Mouse (Mus musculus) midbrain, embryonic 13.5 days (tissue): ENCODE measurements around the gene Hoxb7. TPM values are rescaled to one million over a fixed set of nuclear protein-coding genes. Genes with fewer than 3 reads are reported as not detected.

Source experiments
- ATAC-seq: fragments of 200-750 bp; cut with Nextera tagmentation; 2 replicates; pipeline ENCODE4 v1.8.0; 2017; ENCODE audit warnings: mild to moderate bottlenecking, moderate TSS enrichment, moderate library complexity
- H3K27ac ChIP-seq: fragments of 300-500 bp; sonication (generic); 2 replicates; pipeline ENCODE4 v1.5.1; 2015; ENCODE audit warnings: inconsistent platforms, mild to moderate bottlenecking, moderate library complexity
- H3K27me3 ChIP-seq: fragments of 300-500 bp; sonication (generic); 2 replicates; pipeline ENCODE4 v1.6.1; 2015; ENCODE audit warnings: mild to moderate bottlenecking, inconsistent platforms
- H3K36me3 ChIP-seq: fragments of 300-500 bp; sonication (generic); 2 replicates; pipeline ENCODE4 v1.6.1; 2015; ENCODE audit warnings: mild to moderate bottlenecking, inconsistent platforms
- H3K4me1 ChIP-seq: fragments of 300-500 bp; sonication (generic); replicated peaks from 2 replicates; pipeline ENCODE4 v1.6.1; 2015; ENCODE audit warnings: inconsistent platforms
- H3K4me2 ChIP-seq: fragments of 300-500 bp; sonication (generic); replicated peaks from 2 replicates; pipeline ENCODE4 v1.6.1; 2015; ENCODE audit warnings: moderate library complexity, mild to moderate bottlenecking, inconsistent platforms
- H3K4me3 ChIP-seq: fragments of 300-500 bp; sonication (generic); replicated peaks from 2 replicates; pipeline ENCODE4 v1.5.1; 2015; ENCODE audit warnings: mild to moderate bottlenecking, inconsistent platforms
- H3K9ac ChIP-seq: fragments of 300-500 bp; sonication (generic); replicated peaks from 2 replicates; pipeline ENCODE4 v1.6.1; 2015; ENCODE audit warnings: mild to moderate bottlenecking, inconsistent platforms
- H3K9me3 ChIP-seq: fragments of 300-500 bp; sonication (generic); 2 replicates; pipeline ENCODE4 v1.6.1; 2016; ENCODE audit warnings: mild to moderate bottlenecking, inconsistent platforms
- WGBS: fragments of 180-500 bp; shearing (Covaris S2); methylation state at CpG from one replicate; pipeline ENCODE4 v1.1.7; 2015; 5-methylcytosine and 5-hydroxymethylcytosine counted together
- polyA plus RNA-seq: library from polyadenylated mRNA; unstranded; fragments of >200 nt; fragmentation: Nextera tagmentation; extraction: Ambion mirVana; gene quantifications from 2 replicates; pipeline ENCODE4 v1.2.1, GENCODE M21; 2015

The Hoxb7 gene
- polyA plus RNA-seq, 1 experiment from 2014 or later, result not detected

DNA sequence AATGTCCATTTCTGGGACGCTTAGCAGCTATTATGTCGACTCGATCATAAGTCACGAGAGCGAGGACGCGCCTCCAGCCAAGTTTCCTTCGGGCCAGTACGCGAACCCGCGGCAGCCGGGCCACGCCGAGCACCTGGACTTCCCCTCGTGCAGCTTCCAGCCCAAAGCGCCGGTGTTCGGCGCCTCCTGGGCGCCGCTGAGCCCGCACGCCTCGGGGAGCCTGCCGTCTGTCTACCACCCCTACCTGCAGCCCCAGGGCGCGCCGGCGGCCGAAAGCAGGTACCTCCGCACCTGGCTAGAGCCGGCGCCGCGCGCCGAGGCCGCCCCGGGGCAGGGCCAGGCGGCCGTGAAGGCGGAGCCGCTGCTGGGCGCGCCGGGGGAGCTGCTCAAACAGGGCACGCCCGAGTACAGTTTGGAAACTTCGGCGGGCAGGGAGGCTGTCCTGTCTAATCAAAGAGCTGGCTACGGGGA is 14.8 kb upstream of the Hoxb7 start:
- H3K27ac ChIP-seq, result no peak overlapping the region
- ATAC-seq, result no peak
- no peaks in the 10 kb centered on the region for H3K9me3 ChIP-seq
- peaks cover 6% of the 10 kb centered on the region for H3K4me1 ChIP-seq
- no peak overlapping the region for H3K4me2 ChIP-seq
- no peaks in the 10 kb centered on the region for H3K36me3 ChIP-seq
- H3K4me3 ChIP-seq, result 0 out of 2 replicates have a peak overlapping the region, but pooled peaks have one; percentile 5
- H3K27me3 ChIP-seq, result peaks cover 100% of the 10 kb centered on the region
- under 1% methylated on average over 52 of the region's 52 CpGs for WGBS
- no peak overlapping the region for H3K9ac ChIP-seq

GRCm38 (mm10) chr11:96272024-96272921 is 14.2 kb upstream of the Hoxb7 start:
- under 1% methylated on average over 56 of the region's 58 CpGs for WGBS
- H3K4me3 ChIP-seq, result peak overlapping the region; percentile 6; the same call in 1 of the 2 replicates
- H3K4me2 ChIP-seq, result peak overlapping the region; percentile 9; the same call in 1 of the 2 replicates
- H3K4me1 ChIP-seq, result peaks cover 6% of the 10 kb centered on the region
- H3K9ac ChIP-seq, result no peak overlapping the region
- no peak overlapping the region for H3K27ac ChIP-seq
- no peak for ATAC-seq
- H3K27me3 ChIP-seq, result peaks cover 100% of the 10 kb centered on the region
- H3K36me3 ChIP-seq, result no peaks in the 10 kb centered on the region
- no peaks in the 10 kb centered on the region for H3K9me3 ChIP-seq

DNA sequence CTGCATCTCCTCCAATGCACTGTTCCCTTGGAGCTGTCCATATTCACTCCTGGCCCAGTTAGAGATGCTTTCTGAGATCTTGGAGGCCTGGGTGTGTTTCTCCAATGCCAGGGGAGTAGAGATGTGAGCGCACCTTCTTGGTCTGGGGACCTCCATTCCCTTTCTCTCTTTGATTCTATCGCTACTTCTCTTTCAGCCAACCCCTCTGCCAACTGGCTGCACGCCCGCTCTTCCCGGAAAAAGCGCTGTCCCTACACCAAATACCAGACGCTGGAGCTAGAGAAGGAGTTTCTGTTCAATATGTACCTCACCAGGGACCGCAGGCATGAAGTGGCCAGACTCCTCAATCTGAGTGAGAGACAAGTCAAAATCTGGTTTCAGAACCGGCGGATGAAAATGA is 12.0 kb upstream of the Hoxb7 start:
- no peak overlapping the region for H3K4me2 ChIP-seq
- no peaks in the 10 kb centered on the region for H3K9me3 ChIP-seq
- peaks cover 99% of the 10 kb centered on the region for H3K27me3 ChIP-seq
- no peaks in the 10 kb centered on the region for H3K36me3 ChIP-seq
- no peak for ATAC-seq
- no peak overlapping the region for H3K27ac ChIP-seq
- no peak overlapping the region for H3K4me3 ChIP-seq
- H3K9ac ChIP-seq, result no peak overlapping the region
- peaks cover 6% of the 10 kb centered on the region for H3K4me1 ChIP-seq
- WGBS, result 3% methylated on average over 10 of the region's 10 CpGs

DNA sequence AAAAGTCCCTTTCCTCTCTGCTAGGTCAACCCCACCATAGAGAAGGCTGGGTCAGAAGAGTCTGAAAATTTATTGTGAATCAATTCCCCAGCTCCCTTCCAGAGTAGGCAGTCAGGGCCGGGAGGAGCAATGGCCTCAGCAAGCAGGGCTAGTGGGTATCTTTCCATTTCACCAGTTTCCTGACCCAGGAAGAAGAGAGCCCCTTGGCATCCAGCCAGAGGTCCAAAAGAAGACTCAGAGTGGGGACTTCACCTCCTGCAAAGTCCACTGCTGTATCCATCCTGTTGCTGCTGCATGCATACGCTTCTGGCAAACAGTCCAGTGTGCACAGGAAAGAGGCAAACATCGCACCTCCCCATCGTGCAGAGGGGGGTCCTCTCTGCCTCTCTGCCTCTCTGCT is 10.5 kb upstream of the Hoxb7 start:
- no peak for ATAC-seq
- Histone ChIP-seq H3K4me3 (no peak overlapping the region), H3K4me1 (peaks cover 6% of the 10 kb centered on the region), H3K4me2 (no peak overlapping the region), H3K36me3 (no peaks in the 10 kb centered on the region), H3K9ac (no peak overlapping the region), H3K27ac (no peak overlapping the region), H3K27me3 (peaks cover 99% of the 10 kb centered on the region), H3K9me3 (no peaks in the 10 kb centered on the region)
- WGBS, result 14% methylated on average over 4 of the region's 4 CpGs

DNA sequence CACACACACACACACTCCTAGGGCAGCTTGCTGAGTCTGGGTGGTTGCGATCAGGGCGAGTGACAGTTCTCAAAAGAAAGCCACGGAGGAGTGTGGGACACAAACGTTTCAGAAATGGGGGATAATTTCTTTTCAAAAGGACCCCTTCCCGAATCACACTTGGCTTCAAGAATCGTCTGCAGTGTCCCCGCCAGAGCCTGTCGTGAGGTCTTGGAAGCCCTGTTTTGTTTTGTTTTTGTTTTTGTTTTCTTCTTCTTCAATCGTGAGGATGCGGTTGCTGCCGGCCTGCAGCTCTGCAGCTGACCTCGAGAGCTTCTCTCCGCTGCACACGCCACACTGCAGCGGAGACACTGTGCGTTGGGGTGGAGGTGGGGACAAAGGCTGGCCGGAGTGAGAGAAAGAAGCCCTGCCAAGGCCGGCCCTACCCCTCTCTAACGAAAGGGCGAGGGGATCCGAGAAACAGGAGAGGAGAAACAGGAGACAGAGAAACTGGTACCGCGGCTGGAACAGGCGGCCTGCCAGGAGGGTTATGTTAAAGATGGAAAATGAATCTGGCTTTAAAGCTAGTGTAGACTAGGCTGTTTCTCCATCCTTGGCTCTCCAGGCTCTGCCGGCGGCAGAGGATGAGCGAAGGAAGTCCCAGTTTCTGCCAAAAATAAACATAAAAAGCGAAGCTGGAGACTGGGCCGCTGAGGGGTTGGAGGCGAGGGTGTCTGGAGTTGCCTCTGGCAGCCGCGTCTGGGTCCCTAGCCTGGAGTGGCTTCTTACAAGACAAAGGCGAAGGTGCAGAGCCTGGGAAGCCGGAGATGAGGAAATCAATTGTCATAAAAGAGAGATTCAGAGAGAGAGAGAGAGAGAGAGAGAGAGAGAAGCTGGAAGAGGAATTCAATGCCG is 9.0 kb upstream of the Hoxb7 start:
- H3K36me3 ChIP-seq, result no peaks in the 10 kb centered on the region
- no peak overlapping the region for H3K27ac ChIP-seq
- no peak overlapping the region for H3K9ac ChIP-seq
- H3K27me3 ChIP-seq, result peaks cover 98% of the 10 kb centered on the region
- ATAC-seq, result no peak
- H3K4me2 ChIP-seq, result no peak overlapping the region
- 1% methylated on average over 35 of the region's 35 CpGs for WGBS
- H3K4me3 ChIP-seq, result no peak overlapping the region
- peaks cover 2% of the 10 kb centered on the region for H3K4me1 ChIP-seq
- H3K9me3 ChIP-seq, result no peaks in the 10 kb centered on the region

GRCm38 (mm10) chr11:96278324-96278723 is 8.1 kb upstream of the Hoxb7 start:
- H3K27ac ChIP-seq, result no peak overlapping the region
- H3K9ac ChIP-seq, result no peak overlapping the region
- 15% methylated on average over 14 of the region's 14 CpGs for WGBS
- H3K4me2 ChIP-seq, result no peak overlapping the region
- no peaks in the 10 kb centered on the region for H3K9me3 ChIP-seq
- no peak for ATAC-seq
- H3K4me1 ChIP-seq, result no peaks in the 10 kb centered on the region
- H3K4me3 ChIP-seq, result no peak overlapping the region
- H3K36me3 ChIP-seq, result no peaks in the 10 kb centered on the region
- H3K27me3 ChIP-seq, result peaks cover 98% of the 10 kb centered on the region

GRCm38 (mm10) chr11:96278773-96279172 is 7.7 kb upstream of the Hoxb7 start:
- 0 out of 2 replicates have a peak, but pooled peaks have one; percentile 60 for ATAC-seq
- Histone ChIP-seq H3K4me3 (no peak overlapping the region), H3K27me3 (peaks cover 98% of the 10 kb centered on the region), H3K4me2 (no peak overlapping the region), H3K36me3 (no peaks in the 10 kb centered on the region), H3K27ac (no peak overlapping the region), H3K9me3 (no peaks in the 10 kb centered on the region), H3K9ac (no peak overlapping the region), H3K4me1 (no peaks in the 10 kb centered on the region)
- WGBS, result under 1% methylated on average over 9 of the region's 9 CpGs

- H3K4me3 ChIP-seq, result no peak overlapping the region
- WGBS, result 2% methylated on average over 31 of the region's 31 CpGs
- H3K27me3 ChIP-seq, result peaks cover 98% of the 10 kb centered on the region
- no peak overlapping the region for H3K27ac ChIP-seq
- H3K4me2 ChIP-seq, result no peak overlapping the region
- no peaks in the 10 kb centered on the region for H3K36me3 ChIP-seq
- H3K4me1 ChIP-seq, result peaks cover 7% of the 10 kb centered on the region; the same call in 1 of the 2 replicates
- no peak for ATAC-seq
- H3K9ac ChIP-seq, result no peak overlapping the region
- no peaks in the 10 kb centered on the region for H3K9me3 ChIP-seq
Measured at GRCm38 (mm10) chr11:96279421-96280233, 6.8 kb upstream of the Hoxb7 start.

DNA sequence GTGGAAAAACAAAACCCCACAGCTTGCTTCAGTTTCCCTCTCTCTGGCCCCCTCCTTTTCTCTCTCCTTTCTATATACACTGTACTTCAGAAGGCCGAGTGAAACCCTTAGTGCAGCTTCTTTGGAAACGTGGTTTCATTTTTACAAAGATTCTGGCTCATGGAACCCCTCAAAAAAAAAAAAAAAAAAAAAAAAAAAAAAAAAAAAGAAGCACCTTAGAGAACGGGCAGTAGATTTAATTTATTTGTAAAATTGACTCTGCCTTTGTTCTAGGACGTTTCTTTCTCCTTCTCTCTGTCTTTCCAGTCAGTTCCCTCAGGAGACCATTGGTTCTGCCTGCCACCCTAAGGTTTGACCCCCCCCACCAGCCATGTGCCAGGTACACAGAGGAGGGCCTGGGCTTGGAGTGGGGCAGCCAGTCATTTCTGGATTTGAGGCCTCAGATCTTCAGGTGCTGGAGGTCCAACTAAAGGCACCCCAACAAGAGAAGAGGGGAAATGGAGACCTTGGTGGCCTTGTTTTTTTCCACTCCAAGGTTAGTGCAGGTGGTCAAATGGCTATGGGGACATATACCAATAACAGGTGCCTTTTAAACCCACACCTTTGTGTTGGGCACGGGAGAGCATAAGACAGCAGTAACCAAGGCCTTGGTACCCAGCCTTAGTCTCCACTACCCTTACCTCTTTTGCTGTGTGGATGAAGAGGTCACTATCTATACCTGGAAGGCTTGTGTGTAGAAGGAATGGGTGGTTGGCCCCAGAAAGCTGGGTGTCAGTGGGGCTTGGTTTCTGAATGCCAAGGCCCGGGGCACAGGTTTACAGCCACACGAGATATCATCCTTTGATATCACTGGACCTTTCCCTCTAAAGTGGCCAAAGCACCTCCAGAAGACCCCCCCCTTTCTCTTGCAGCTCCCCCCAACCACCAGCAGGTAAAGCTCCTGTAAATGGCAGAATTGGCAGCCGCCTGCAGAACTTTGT is 5.7 kb upstream of the Hoxb7 start:
- Histone ChIP-seq H3K9ac (no peak overlapping the region), H3K27me3 (peaks cover 98% of the 10 kb centered on the region), H3K4me2 (no peak overlapping the region), H3K27ac (no peak overlapping the region), H3K4me3 (no peak overlapping the region), H3K36me3 (no peaks in the 10 kb centered on the region), H3K9me3 (no peaks in the 10 kb centered on the region), H3K4me1 (peaks cover 9% of the 10 kb centered on the region; the same call in 1 of the 2 replicates)
- ATAC-seq, result no peak
- WGBS, result 5% methylated on average over 8 of the region's 8 CpGs

DNA sequence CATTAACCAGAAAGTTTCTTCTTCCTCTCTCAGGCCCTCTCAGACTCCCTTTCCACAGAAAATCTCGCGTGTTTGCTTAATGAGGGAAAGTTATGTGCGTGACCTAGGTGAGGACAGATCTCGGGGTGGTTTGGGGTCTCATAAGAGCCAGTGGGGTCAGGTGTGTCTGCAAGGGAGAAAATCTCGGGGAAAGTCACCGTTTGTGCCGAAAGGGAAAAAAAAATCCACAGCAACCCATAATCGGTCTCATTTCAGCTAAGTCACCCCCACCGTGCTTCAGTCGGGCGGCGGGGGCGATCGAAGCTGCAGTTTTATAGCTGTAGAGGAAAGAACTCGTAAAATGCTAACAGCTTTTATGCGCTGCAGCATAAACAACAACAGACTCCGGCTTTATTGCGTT is 5.0 kb upstream of the Hoxb7 start:
- H3K27me3 ChIP-seq, result peaks cover 98% of the 10 kb centered on the region
- H3K36me3 ChIP-seq, result no peaks in the 10 kb centered on the region
- peaks cover 9% of the 10 kb centered on the region; the same call in 1 of the 2 replicates for H3K4me1 ChIP-seq
- no peak overlapping the region for H3K4me2 ChIP-seq
- no peaks in the 10 kb centered on the region for H3K9me3 ChIP-seq
- WGBS, result 5% methylated on average over 18 of the region's 18 CpGs
- no peak for ATAC-seq
- H3K9ac ChIP-seq, result no peak overlapping the region
- H3K27ac ChIP-seq, result no peak overlapping the region
- no peak overlapping the region for H3K4me3 ChIP-seq
